Mouse (Mus musculus) gastrocnemius, postnatal 4 days (tissue): ENCODE measurements around the gene Ovch2. TPM values are rescaled to one million over a fixed set of nuclear protein-coding genes. Genes with fewer than 3 reads are reported as not detected.
"Not testable (repeated sequence)": the region's sequence is repeated elsewhere in the genome, so short reads cannot be mapped to it uniquely, and the experiment has no call there.

Experiments used
- DNase-seq, 2 experiments: peaks; one replicate each; pipeline ENCODE4 v3.0.0; 2021 to 2022; ENCODE audit warnings: low spot score in 2 of 2, mixed read lengths in 2 of 2
- long read RNA-seq, 2 experiments: library from polyadenylated mRNA; stranded (forward); transcript quantifications; one replicate each; pipeline ENCODE4 v2.0.0; 2021
- total RNA-seq, 2 experiments: library from RNA; stranded (reverse); gene quantifications; 2 replicates each; pipeline ENCODE4 v1.2.3; 2021

The Ovch2 gene
- not detected for total RNA-seq
- long read RNA-seq, experiment 1: 0 reads
- long read RNA-seq, experiment 2: 0 reads

DNA sequence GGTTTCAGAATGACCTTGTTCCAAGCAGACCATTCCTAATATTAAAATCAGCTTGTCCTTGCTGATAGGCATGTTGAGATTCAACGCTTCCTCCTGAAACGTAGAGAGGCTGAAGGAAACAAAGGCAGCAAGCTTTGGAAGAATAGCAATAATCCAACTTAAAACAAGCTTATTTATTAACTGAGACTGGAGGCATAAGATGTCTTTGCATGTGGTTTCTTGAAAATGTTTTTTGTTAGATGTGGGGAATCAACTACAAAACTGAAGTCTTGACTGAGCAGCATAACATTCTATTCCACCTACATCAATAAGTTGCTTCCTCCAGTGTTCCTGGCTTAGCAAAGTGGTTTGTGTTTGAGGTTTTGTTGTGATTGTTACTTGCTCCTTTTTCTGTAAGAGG lies at the start of gene Ovch2:
Gene Ovch2, minus strand, starts transcription at position 101 of the 400 bp plus-strand sequence.
- DNase-seq: no peak

DNA sequence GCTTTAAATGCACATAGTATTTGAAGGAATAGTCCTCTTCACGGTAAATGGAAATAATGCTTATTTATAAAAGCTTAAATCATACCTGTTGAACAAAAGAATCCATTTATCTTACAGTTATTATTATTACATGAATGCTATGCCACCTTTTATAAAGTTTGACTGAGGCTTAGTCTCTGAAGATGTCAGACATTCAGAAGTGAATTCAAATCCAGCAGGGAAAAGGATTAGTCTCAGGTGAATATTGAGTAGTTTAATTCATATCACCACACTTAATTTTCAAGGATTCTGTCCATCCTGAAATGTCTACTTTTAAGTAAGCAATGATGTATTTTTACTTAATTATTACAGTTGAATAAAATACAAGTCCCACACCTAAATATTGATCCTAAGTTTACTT lies 46.4 kb upstream of the Ovch2 start, which contains the start of gene Olfr470:
Gene Olfr470, minus strand, starts transcription at position 101 of the 400 bp plus-strand sequence.
- DNase-seq: not testable (repeated sequence)

DNA sequence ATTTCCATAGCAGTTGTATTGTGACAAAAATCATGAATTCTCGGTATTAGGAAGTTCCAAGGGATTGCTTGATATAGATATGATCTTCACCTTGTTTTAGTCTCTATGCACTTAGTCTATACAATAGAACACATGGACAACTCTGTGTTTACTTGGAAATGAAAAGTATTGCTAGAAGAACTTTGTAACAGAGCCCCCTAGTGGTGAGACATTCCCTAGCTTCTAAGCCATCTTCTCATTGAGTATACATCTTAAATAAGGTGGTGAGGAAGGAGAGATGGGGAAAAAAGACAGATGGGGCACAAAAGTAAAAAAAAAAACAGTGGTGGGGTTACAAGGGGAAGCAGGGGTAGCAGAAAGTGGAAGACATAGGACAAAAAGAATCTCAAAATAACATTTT lies 40.7 kb upstream of the Ovch2 start:
- no peak for DNase-seq

DNA sequence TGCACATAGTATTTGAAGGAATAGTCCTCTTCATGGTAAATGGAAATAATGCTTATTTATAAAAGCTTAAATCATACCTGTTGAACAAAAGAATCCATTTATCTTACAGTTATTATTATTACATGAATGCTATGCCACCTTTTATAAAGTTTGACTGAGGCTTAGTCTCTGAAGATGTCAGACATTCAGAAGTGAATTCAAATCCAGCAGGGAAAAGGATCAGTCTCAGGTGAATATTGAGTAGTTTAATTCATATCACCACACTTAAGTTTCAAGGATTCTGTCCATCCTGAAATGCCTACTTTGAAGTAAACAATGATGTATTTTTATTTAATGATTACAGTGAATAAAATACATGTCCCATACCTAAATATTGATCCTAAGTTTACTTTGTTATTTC lies 24.4 kb upstream of the Ovch2 start, which contains the start of gene Olfr469:
Gene Olfr469, minus strand, starts transcription at position 101 of the 400 bp plus-strand sequence.
- not testable (repeated sequence) for DNase-seq

DNA sequence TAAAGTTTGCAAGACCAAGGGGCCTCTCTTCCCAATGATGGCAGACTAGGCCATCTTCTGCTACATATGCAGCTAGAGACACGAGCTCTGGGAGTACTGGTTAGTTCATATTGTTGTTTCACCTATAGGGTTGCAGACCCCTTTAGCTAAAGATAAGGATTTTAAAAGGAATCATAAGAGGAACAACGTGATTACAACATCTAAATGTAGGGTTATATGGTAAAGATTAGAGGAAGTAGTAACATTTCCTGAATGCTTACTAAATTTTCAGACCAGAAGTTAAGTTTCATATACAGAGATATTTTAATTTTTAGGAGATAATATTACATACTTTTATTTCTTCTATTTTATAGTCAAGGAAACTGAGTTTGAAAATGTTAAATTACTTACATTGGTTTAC lies 22.9 kb upstream of the Ovch2 start:
- DNase-seq: not testable (repeated sequence)

DNA sequence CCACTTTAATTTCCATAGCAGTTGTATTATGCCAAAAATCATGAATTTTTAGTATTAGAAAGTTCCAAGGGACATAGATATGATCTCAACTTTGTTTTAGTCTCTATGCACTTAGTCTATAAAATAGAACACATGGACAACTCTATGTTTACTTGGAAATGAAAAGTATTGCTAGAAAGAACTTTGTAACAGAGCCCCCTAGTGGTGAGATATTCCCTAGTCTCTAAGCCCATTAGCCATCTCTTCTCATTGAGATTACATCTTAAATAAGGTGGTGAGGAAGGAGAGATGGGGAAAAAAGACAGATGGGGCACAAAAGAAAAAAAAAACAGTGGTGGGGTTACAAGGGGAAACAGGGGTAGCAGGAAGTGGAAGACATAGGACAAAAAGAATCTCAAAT lies 18.4 kb upstream of the Ovch2 start:
- no peak for DNase-seq

DNA sequence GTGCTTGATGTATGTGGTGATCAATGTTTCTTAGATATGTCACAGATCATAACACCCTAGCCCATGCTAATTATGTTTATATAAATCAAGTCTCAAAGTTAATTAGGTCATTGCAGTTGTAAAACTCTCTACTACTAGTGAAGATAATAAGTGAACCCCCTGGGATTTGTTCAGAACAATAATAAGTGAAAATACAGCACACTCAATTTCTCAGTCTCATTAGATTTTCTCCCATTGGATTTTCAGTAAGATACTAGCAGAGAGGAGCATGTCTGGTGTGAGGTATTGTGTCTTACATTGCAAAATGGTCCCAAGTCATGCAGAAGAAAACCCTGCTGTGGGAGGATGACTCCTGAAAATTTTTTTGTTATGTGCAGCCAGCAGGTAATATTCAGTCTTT lies 11.0 kb upstream of the Ovch2 start, which contains the start of gene Olfr467:
Gene Olfr467, plus strand, starts transcription at position 301 of the 400 bp plus-strand sequence.
- no peak for DNase-seq

DNA sequence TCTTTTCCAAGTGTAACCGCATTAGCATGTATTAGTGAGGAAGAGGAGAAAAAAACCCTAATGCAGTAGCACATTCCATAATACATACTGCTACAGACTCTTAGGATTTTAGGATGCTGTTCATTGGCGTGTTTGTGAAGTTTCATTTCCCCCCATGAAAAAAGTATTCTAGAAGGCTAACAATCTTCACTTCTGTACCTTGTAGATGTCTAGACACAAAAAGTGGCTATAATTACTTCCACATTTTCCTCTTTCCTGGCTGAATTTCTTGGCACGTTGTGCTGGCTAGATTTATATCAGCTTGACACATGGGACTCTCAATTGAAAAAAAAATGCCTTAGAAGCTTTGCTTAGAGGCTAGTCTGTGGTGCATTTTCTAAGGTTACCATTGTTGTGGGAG lies 1.1 kb upstream of the Ovch2 start:
- DNase-seq: no peak

DNA sequence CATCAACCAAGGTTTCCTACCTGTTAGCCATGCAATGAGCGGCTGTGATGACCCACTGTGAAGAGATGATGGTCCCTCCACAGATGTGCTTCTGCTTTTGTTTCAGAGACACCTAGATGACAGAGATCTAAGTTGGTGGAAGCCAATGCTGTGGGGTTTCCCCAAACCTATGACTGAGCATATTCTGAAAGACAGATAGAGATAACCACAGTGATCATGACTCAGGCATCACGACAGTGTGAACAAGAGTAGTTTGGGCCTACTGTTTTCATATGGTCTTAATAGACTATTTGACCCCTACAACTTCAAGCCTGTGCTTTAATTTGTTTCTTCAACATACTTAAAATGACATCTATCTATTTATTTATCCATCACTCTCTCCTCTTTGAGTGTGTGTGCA lies 4.5 kb downstream of the Ovch2 start:
- DNase-seq: no peak

DNA sequence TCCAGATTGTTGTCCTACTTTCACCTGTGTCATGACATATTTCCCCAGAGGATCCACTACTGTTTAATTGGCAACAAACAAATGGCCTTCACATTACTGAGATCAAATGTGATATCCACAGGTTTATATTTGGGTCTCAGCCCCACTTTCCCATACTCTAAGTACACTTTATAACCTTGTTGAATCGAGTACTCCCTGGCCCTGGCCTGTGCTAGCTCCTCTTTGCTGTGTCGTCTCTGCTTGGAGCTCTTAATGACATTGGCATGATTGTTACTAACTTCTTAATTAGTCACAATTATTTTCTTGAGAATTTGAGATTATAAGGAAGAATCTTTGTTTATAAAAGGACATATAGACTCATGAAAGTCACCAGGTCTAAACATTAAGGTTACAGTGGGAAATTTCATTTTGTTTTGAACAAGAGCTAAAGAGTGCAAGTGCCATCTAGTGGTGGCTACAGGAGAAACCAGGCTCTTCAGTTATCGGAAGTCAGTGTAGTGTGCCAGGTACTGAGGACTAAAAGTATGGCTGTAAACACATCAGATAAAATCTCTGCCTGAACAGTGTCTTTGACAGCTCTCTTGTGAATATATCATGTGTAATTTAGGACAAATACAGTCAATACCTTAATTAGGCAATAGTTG lies 12.9 kb downstream of the Ovch2 start:
- no peak for DNase-seq

DNA sequence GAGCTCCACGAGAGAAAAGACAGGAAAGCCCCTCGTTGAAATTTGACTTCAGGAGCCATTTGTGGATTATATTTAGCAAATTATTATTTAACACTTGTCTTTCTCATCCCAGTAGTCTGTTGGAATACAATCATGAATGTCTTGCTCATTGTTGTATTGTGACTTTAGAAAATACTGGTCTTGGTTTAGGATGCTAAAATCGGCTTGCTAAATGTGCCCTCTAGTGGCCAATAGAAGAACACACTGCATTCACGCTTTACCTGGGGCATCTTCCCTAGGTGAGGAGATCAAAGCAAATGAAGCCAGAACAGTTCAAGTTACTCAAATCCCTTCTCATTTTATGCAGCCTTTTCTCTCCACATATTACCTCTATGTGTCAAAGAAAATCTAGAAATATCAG lies 21.4 kb downstream of the Ovch2 start:
- no peak for DNase-seq

DNA sequence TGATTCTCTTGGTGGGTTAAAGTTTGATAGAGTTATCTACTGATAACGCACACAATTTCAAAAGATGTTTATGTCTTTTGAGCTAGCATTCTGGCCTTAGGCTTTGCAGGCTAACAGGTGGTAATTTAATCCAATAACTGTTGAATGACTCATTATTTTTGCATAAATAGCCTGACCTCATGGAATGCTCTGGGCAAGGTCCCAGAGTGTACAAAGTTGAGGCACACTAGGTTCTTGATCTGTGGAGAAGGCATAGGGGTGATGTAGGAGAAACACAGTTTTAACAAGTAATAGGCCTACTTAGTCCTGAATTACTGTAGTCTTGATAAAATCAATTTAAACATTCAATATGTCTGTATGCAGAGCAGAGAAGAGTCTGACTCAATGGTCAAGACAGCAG lies 22.8 kb downstream of the Ovch2 start:
- DNase-seq: no peak

DNA sequence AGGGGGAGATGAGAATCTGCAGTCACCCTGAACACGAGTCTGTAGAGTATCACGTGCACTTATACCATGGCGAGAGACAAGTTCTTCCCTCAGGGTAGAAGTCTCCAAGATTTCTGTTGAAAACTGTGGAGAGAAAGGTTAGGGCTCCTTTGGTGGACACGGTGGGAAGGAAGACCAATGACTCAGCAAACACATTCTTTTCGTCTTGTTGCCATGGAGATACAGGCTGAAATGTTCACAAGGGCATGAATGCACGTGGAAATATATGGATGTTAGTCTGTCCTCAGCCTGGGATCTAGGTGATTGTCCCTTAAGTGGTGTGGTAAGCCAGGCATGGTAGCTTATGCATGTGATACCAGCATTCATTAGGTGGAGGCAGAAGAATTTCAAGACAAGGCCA lies 30.2 kb downstream of the Ovch2 start:
- DNase-seq: no peak

DNA sequence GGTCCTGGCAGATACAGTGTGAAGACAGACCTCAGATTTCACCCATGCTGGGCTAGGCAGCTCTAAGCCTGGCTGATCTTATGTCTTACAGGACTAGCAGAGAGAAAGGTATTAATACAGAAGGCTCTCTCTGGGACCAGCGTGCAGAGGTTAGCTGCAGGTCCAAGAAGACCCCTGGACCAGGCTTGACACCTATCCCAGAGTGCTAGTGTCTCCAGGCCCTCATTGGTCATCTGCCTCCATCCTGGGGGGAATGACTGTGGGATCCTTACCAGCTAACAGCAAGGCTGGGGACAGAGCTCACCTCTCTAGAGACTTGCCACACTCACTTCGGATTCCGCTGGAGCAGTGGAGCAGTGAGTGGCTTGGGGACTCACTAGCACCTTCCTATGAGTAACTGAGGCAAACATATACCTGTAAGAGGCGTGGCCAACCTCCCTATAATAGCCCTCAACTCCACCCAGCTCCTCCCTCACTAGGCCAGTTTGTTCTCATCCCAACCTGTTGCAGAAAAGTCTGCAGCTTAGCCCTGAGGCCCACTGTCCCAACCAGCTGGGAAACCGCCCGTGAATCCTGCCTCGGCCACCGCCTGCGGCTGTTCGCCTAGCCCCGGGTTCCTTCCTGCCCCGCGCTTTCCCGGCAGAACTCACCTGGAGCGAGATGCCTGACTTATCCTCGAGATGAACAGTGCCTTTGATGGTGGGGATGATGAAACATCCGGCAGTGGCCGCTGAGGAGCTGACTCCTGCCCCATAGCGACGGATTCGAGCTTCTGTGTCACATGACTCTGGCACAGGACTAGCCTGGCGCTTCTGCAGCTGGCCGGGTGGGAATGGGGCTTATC lies 43.5 kb downstream of the Ovch2 start, which contains the start of gene Cyb5r2:
Gene Cyb5r2, minus strand, starts transcription at position 725 of the 844 bp plus-strand sequence.
- DNase-seq: no peak

DNA sequence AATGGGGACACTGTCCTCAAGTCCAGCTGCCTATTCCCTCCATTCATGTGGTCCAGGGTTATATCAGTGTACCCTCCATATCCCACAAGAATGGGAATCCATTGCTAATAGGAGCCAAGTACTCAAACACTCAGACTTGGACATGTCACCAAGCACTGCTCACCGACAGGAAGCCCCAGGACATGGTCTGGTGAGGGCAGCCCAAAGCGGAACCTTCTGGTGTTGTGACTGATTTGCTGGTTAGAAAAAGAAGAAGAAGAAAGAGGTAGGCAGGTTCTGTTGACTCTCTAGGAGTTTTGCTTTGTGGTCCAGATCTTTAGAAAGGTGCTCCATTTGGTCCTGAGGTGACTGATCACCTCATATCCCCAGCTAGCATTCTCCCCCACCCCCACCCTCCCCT lies 44.3 kb downstream of the Ovch2 start:
- no peak for DNase-seq

DNA sequence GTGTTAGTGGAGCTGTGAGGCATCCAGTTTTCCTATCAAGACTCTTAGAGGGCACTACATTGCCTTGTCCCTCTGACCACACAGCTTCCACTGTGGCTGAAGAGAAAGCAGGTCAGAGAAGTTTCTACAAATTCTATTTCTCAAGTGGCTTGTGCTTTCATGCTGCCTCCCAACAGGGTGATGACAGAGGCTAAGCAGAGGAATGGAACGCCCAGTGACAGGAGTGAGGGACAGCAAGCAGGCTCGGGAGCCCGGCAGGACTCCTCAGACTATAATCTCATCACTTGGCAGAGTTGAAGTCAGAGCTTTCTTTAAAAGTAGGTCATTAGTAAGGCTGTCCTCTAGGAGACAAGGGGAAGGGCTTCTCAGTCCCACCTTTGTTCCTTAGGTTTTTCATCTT lies 45.1 kb downstream of the Ovch2 start:
- DNase-seq: no peak

DNA sequence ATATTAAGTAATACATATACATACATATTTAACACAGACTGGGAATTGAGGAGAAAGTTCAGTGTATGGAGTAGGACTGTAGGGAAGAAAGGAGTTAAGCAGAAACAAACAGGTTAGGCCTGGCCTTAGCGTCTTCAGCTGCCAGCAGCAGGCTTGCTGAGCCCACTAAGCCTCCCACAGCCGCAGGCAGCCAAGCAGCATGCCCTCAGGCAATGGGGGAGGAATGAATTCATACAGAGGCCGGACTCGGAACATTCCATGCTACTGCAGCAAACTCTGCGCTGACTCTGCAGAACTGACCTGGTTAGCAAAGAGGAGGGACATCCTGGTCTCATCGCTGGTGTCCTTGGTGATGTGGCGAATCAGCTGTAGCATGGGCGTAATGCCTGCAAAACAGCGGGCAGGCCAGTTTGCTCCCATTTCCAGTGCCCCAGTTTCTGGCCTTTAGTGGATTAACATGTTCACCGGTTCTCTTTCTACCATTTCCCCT lies 48.9 kb downstream of the Ovch2 start:
- DNase-seq: no peak

DNA sequence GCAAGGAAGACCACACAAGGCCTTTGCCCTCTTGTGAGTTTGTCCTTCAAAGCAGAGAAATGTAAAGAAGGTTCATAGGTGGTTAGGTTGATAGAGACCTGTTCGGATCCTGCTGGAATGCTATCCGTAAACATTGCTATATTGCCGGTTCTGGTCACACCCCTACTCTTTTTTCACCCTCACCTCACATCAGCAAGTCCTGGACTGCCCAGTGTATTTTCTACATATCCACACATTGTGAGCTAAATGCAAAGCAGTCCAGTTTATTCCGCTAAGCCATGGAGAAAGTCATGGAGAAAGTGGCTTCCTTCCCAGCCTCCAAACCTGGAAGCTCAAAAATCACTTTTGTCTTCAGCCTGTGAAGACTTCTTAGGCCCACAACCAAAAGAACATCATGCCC lies 51.3 kb downstream of the Ovch2 start:
- no peak for DNase-seq

DNA sequence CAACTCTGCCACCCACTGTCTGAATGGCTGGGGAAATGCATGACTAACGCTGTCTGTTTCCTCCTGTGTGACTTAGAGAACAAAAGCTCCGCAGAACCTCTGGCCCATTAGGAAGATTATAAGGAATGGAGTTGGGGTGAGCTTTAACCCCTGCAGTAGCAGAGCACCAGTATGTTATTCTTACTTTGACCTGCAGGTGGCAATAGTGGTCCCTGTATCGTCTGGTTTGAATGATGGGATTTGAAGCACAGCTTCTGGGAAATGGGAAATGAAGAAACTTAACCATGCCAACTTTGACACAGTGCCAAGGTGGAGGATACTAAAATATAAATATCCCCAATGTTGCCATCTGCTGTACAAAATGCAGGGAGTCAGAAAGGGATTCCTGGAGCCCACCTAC lies 51.7 kb downstream of the Ovch2 start:
- no peak for DNase-seq

DNA sequence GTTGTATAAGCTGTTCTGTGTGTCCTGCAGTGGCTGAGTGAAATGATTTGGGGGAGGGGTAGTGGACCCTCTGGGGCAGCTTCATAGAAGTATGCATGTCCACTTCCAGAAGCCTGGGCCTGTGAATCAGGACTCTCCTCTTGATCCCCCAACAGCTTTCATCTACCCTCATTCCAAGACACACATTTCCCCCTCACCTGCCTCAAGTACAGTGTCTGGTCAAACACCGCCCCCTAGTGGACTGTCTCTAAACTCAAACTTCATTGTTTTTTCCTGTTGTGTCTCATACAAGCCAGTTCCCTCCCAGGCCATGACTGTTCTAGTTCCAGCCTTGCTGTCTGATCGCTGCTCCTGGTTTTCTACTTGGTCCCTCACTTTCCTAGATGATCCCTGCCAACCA lies 53.1 kb downstream of the Ovch2 start:
- peak in 1 of 2 experiments; percentile 51 for DNase-seq

DNA sequence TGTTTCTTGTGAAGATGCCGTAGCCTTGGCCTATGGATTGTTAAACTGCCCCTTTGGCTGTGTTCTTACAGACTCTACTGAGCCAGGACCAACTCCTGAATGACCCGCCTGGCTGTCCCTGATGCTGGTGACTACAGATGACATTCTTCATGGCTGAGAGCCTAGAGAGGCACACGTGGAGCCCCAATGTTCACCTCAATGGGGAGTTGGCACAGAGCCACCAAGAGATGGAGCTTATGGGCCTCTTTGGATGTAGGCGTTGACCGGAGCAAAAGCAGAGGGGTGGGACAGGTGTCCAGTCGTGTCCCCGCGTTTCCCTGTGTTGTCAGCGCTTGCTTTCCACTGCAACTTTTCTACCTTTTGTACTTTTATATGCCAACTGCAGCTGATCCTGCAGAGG lies 53.5 kb downstream of the Ovch2 start:
- DNase-seq: no peak

DNA sequence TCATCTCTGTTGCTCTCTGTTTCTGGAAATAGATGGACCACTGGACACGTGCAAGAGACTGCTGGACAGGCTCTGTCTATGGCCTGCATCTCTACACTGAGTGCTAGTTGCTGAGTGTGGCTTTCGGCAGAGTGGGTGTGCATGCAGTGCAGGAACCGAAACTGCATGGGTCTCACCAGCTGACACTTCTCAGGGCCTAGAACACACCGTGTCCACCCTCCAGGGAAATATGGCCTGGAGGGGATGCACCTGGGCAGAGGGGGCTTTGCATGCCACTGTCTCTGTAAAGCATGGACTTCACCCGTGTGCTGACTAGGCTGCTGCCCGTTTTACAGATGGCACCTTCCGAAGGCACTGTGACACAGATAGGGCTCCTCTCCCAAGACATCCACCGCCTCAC lies 55.0 kb downstream of the Ovch2 start:
- no peak for DNase-seq
